Mouse (Mus musculus): Measurements from ENCODE around the gene Dcx. TPM values are rescaled to one million over a fixed set of nuclear protein-coding genes. Genes with fewer than 3 reads are reported as not detected.

Gene Dcx
- total RNA-seq, 2 experiments from 2014 or later: not detected

GRCm38 (mm10) chrX:143846637-143847036, 86.5 kb downstream of the Dcx start:
- DNase-seq: no peak
- intact Hi-C loops (cut with DNase I): no loop called here

GRCm38 (mm10) chrX:143827212-143827611, 105.9 kb downstream of the Dcx start, which contains the start of gene Capn6:
Capn6 (minus strand) TSS chrX:143827414.
- intact Hi-C loops (cut with DNase I): no loop called here
- DNase-seq: peak; percentile 2 to 10

- intact Hi-C loops (cut with DNase I): no loop called here
- DNase-seq: no peak
Observed at GRCm38 (mm10) chrX:143826521-143826920, 106.6 kb downstream of the Dcx start.

- DNase-seq: no peak
- intact Hi-C loops (cut with DNase I): no loop called here
Observed at GRCm38 (mm10) chrX:143818961-143819360, 114.2 kb downstream of the Dcx start.

GRCm38 (mm10) chrX:143815948-143816347, 117.2 kb downstream of the Dcx start:
- no peak for DNase-seq
- intact Hi-C loops (cut with DNase I): no loop called here

Small RNA genes within 50 kb of the gene (microRNA-seq; reads per million reads assigned to microRNA genes)
- gene Gm47298: 0 reads per million in 2 experiments

Other genes starting within 250 kb of the Dcx start
- gene Capn6, start 105.9 kb downstream of the Dcx start, total RNA-seq (2021): 1 to 10 TPM; 2.2 to 2.8 TPM
- under 1 TPM; 0.14 to 0.54 TPM for gene A730046J19Rik, start 220.4 kb upstream of the Dcx start, total RNA-seq (2021)

All from heart, postnatal 14 days (tissue).